Mouse (Mus musculus) MEL (cell line): Measurements from ENCODE around the gene Gm9903. TPM values are rescaled to one million over a fixed set of nuclear protein-coding genes. Genes with fewer than 3 reads are reported as not detected.

Experiments
- DNase-seq: peaks from one replicate; pipeline ENCODE4 v3.0.0; 2011; ENCODE audit warnings: low read depth, low spot score
- H3K27ac ChIP-seq: 2 replicates; pipeline ENCODE4 v1.5.1; 2012; ENCODE audit warnings: low read depth, mild to moderate bottlenecking, control low read depth, low read length, moderate library complexity; ENCODE audit not compliant: control insufficient read depth
- H3K27me3 ChIP-seq, 2 experiments: fragments of 150-350 bp in 1 of 2; sonication (generic) in 1 of 2; 2 replicates each; pipeline ENCODE4 v1.6.1; 2012; ENCODE audit warnings: low read length in 2 of 2, mild to moderate bottlenecking in 2 of 2, improper control_type of control experiment in 1 of 2, moderate library complexity in 1 of 2; ENCODE audit not compliant: insufficient read depth in 2 of 2, control insufficient read depth in 1 of 2
- H3K36me3 ChIP-seq, 2 experiments: 2 replicates each; pipeline ENCODE4 v1.6.1; 2012 to 2014; ENCODE audit warnings: low read length in 2 of 2, improper control_type of control experiment in 1 of 2, inconsistent platforms in 1 of 2, mild to moderate bottlenecking in 1 of 2; ENCODE audit not compliant: insufficient read depth in 2 of 2, control insufficient read depth in 1 of 2
- H3K4me1 ChIP-seq, 2 experiments: fragments of 150-350 bp in 1 of 2; sonication (generic) in 1 of 2; 2 replicates each; pipeline ENCODE4 v1.6.1; 2012; ENCODE audit warnings: low read length in 2 of 2, improper control_type of control experiment in 1 of 2, mild to moderate bottlenecking in 1 of 2; ENCODE audit not compliant: insufficient read depth in 2 of 2, control insufficient read depth in 1 of 2
- H3K4me3 ChIP-seq, 2 experiments: fragments of 150-350 bp in 1 of 2; sonication (generic) in 1 of 2; 2 replicates each; pipeline ENCODE4 v1.5.1; 2012; ENCODE audit warnings: low read depth in 2 of 2, low read length in 2 of 2, mild to moderate bottlenecking in 2 of 2, moderate library complexity in 2 of 2, control low read depth in 1 of 2, improper control_type of control experiment in 1 of 2; ENCODE audit not compliant: control insufficient read depth in 1 of 2, insufficient read depth in 1 of 2
- H3K79me2 ChIP-seq: 2 replicates; pipeline ENCODE4 v1.6.1; 2012; ENCODE audit warnings: mild to moderate bottlenecking, low read length, moderate library complexity; ENCODE audit not compliant: control insufficient read depth, poor library complexity, insufficient read depth
- H3K9ac ChIP-seq: 2 replicates; pipeline ENCODE4 v1.6.1; 2012; ENCODE audit warnings: low read depth, mild to moderate bottlenecking, control low read depth, low read length, moderate library complexity; ENCODE audit not compliant: control insufficient read depth, poor library complexity, severe bottlenecking
- H3K9me3 ChIP-seq: fragments of 150-350 bp; sonication (generic); replicated peaks from 2 replicates; pipeline ENCODE4 v1.6.1; 2012; ENCODE audit warnings: mild to moderate bottlenecking, low read length, improper control_type of control experiment, moderate library complexity; ENCODE audit not compliant: insufficient read depth
- BHLHE40 ChIP-seq: IDR thresholded peaks from 2 replicates; pipeline ENCODE4 v1.6.1; 2012; ENCODE audit warnings: low read depth, mild to moderate bottlenecking, inconsistent platforms, low read length, improper control_type of control experiment, borderline replicate concordance
- CHD1 ChIP-seq: IDR thresholded peaks from 2 replicates; pipeline ENCODE4 v1.6.1; 2012; ENCODE audit warnings: low read depth, mild to moderate bottlenecking, inconsistent platforms, low read length, improper control_type of control experiment
- CTCF ChIP-seq, 3 experiments: IDR thresholded peaks in 2 of 3; conservative IDR thresholded peaks in 1 of 3; 2 replicates each; pipeline ENCODE4 v1.5.1; 2011 to 2012; ENCODE audit warnings: low read length in 3 of 3, low read depth in 2 of 3, mild to moderate bottlenecking in 2 of 3, improper control_type of control experiment in 1 of 3, inconsistent platforms in 1 of 3, mixed read lengths in 1 of 3, moderate library complexity in 1 of 3; ENCODE audit not compliant: control insufficient read depth in 1 of 3, insufficient read depth in 1 of 3, poor library complexity in 1 of 3, severe bottlenecking in 1 of 3
- E2F4 ChIP-seq: IDR thresholded peaks from 2 replicates; pipeline ENCODE4 v1.6.1; 2011; ENCODE audit warnings: low read depth, low read length, improper control_type of control experiment, borderline replicate concordance
- ELF1 ChIP-seq: IDR thresholded peaks from 2 replicates; pipeline ENCODE4 v1.6.1; 2014; ENCODE audit warnings: low read depth, mild to moderate bottlenecking, inconsistent platforms, low read length, improper control_type of control experiment, moderate library complexity
- GATA1 ChIP-seq: IDR thresholded peaks from 2 replicates; pipeline ENCODE4 v1.6.1; 2011; ENCODE audit warnings: low read depth, low read length, improper control_type of control experiment
- HCFC1 ChIP-seq: IDR thresholded peaks from 2 replicates; pipeline ENCODE4 v1.6.1; 2012; ENCODE audit warnings: low read depth, mild to moderate bottlenecking, inconsistent platforms, low read length, improper control_type of control experiment, moderate library complexity
- JUND ChIP-seq: IDR thresholded peaks from 2 replicates; pipeline ENCODE4 v1.6.1; 2011; ENCODE audit warnings: low read depth, mild to moderate bottlenecking, improper control_type of control experiment, low read length
- MAFK ChIP-seq: IDR thresholded peaks from 2 replicates; pipeline ENCODE4 v1.6.1; 2011; ENCODE audit warnings: low read depth, mild to moderate bottlenecking, low read length, improper control_type of control experiment, borderline replicate concordance
- MAX ChIP-seq: IDR thresholded peaks from 2 replicates; pipeline ENCODE4 v1.6.1; 2011; ENCODE audit warnings: low read length, improper control_type of control experiment
- MAZ ChIP-seq: IDR thresholded peaks from 2 replicates; pipeline ENCODE4 v1.6.1; 2012; ENCODE audit warnings: low read depth, mild to moderate bottlenecking, inconsistent platforms, low read length, improper control_type of control experiment
- MXI1 ChIP-seq: IDR thresholded peaks from 2 replicates; pipeline ENCODE4 v1.6.1; 2011; ENCODE audit warnings: mild to moderate bottlenecking, low read depth, low read length, improper control_type of control experiment
- MYB ChIP-seq: IDR thresholded peaks from 2 replicates; pipeline ENCODE4 v1.6.1; 2011; ENCODE audit warnings: mild to moderate bottlenecking, low read depth, low read length, improper control_type of control experiment
- MYC ChIP-seq: IDR thresholded peaks from 2 replicates; pipeline ENCODE4 v1.6.1; 2011; ENCODE audit warnings: low read depth, mild to moderate bottlenecking, low read length, improper control_type of control experiment, moderate library complexity
- NELFE ChIP-seq: IDR thresholded peaks from 2 replicates; pipeline ENCODE4 v1.6.1; 2011; ENCODE audit warnings: low read depth, low read length, improper control_type of control experiment
- NRF1 ChIP-seq: IDR thresholded peaks from 2 replicates; pipeline ENCODE4 v1.6.1; 2014; ENCODE audit warnings: low read depth, mild to moderate bottlenecking, inconsistent platforms, low read length, improper control_type of control experiment, moderate library complexity; ENCODE audit not compliant: poor library complexity, insufficient read depth, severe bottlenecking
- POLR2A ChIP-seq, 2 experiments: IDR thresholded peaks; 2 replicates each; pipeline ENCODE4 v1.6.1; 2011 to 2012; ENCODE audit warnings: low read length in 2 of 2, mild to moderate bottlenecking in 2 of 2, control low read depth in 1 of 2, improper control_type of control experiment in 1 of 2, low read depth in 1 of 2, moderate library complexity in 1 of 2; ENCODE audit not compliant: control insufficient read depth in 1 of 2, insufficient read depth in 1 of 2, poor library complexity in 1 of 2
- POLR2AphosphoS5 ChIP-seq: IDR thresholded peaks from 2 replicates; pipeline ENCODE4 v1.6.1; 2012; ENCODE audit warnings: low read depth, borderline replicate concordance, mild to moderate bottlenecking, inconsistent platforms, low read length, moderate library complexity, mixed read lengths
- RAD21 ChIP-seq: IDR thresholded peaks from 2 replicates; pipeline ENCODE4 v1.6.1; 2011; ENCODE audit warnings: mild to moderate bottlenecking, low read depth, low read length, improper control_type of control experiment
- SIN3A ChIP-seq: IDR thresholded peaks from 2 replicates; pipeline ENCODE4 v1.6.1; 2012; ENCODE audit warnings: low read length, improper control_type of control experiment, inconsistent platforms
- SMC3 ChIP-seq: IDR thresholded peaks from 2 replicates; pipeline ENCODE4 v1.6.1; 2011; ENCODE audit warnings: low read depth, low read length, improper control_type of control experiment
- UBTF ChIP-seq: IDR thresholded peaks from 2 replicates; pipeline ENCODE4 v1.6.1; 2012; ENCODE audit warnings: low read depth, mild to moderate bottlenecking, inconsistent platforms, low read length, improper control_type of control experiment, moderate library complexity, borderline replicate concordance; ENCODE audit not compliant: insufficient read depth
- USF1 ChIP-seq: IDR thresholded peaks from 2 replicates; pipeline ENCODE4 v1.6.1; 2014; ENCODE audit warnings: low read depth, mild to moderate bottlenecking, inconsistent platforms, low read length, improper control_type of control experiment, moderate library complexity
- USF2 ChIP-seq, 2 experiments: IDR thresholded peaks; 2 replicates each; pipeline ENCODE4 v1.6.1; 2011 to 2012; ENCODE audit warnings: improper control_type of control experiment in 2 of 2, low read length in 2 of 2, borderline replicate concordance in 1 of 2, inconsistent platforms in 1 of 2, low read depth in 1 of 2, mild to moderate bottlenecking in 1 of 2; ENCODE audit not compliant: insufficient read depth in 1 of 2
- ZC3H11A ChIP-seq: IDR thresholded peaks from 2 replicates; pipeline ENCODE4 v1.6.1; 2012; ENCODE audit warnings: low read depth, mild to moderate bottlenecking, inconsistent platforms, low read length, improper control_type of control experiment
- ZKSCAN1 ChIP-seq: IDR thresholded peaks from 2 replicates; pipeline ENCODE4 v1.6.1; 2012; ENCODE audit warnings: low read depth, mild to moderate bottlenecking, inconsistent platforms, low read length, improper control_type of control experiment, moderate library complexity
- ZMIZ1 ChIP-seq: IDR thresholded peaks from 2 replicates; pipeline ENCODE4 v1.6.1; 2012; ENCODE audit warnings: low read depth, mild to moderate bottlenecking, inconsistent platforms, low read length, improper control_type of control experiment, moderate library complexity
- ZNF384 ChIP-seq: IDR thresholded peaks from 2 replicates; pipeline ENCODE4 v1.6.1; 2012; ENCODE audit warnings: low read depth, mild to moderate bottlenecking, inconsistent platforms, low read length, improper control_type of control experiment
- polyA plus RNA-seq, 2 experiments: library from polyadenylated mRNA; stranded (reverse) in 1 of 2; unstranded in 1 of 2; fragments of >175 nt in 1 of 2; fragments of >200 nt in 1 of 2; gene quantifications; 2 replicates each; pipeline versions ENCODE4 v1.2.1 to v1.2.4; 2012; ENCODE audit warnings: low replicate concordance in 2 of 2, low read depth in 1 of 2; ENCODE audit not compliant: insufficient read length in 2 of 2, insufficient read depth in 1 of 2, missing spikeins in 1 of 2
- total RNA-seq: library from RNA; depleted of rRNA; stranded (reverse); fragments of 300-350 nt; gene quantifications from 2 replicates; pipeline ENCODE4 v1.2.3, GENCODE M21; 2012

The Gm9903 gene
- total and polyA plus RNA-seq, 3 experiments, result 0.19 to 0.36 TPM; not detected in 1

DNA sequence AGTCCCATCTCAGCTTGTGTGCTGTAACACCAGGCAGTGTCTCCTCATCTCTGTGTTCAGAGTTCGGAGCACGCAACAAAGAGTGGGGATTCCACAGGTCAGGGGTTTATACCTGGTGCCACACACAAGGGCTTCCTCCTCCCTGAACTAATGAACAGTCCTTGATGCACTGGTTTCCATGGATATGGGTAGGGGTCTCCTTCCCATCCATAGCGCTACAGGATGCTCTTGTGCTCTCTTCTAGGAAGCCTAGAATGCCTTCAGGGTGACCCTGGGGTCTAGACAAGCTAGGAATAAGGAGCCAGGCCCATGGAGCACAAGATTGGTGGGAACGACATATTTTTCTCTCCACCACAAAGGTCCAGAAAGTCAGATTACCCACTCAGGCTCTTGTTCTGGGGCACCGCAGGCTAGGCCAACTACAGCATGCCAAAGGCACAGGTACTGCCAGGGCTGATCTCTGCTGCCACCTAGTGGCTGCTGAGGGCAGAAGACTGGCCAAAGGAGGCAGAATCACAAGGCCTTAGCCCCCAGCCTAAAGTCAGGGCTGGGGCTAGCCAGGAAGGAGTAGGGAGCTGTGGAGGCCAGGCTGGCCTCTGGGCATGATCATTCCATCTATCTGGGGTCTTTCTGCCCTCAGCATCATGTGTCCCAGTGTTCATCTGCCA is 40.4 kb upstream of the Gm9903 start:
- Histone ChIP-seq H3K27ac (no peak overlapping the region), H3K9ac (no peak overlapping the region)
- TF ChIP-seq HCFC1 (no peak), GATA1 (no peak), ZC3H11A (peak; percentile 91), MYB (no peak), USF2 (IDR thresholded peaks at IDR 0.05; ENCODE audit: borderline replicate concordance in 1 of 2, insufficient read depth in 1 of 2, low read depth in 1 of 2, low read length in 2 of 2) (no peak), UBTF (no peak), E2F4 (no peak), ZMIZ1 (no peak), CTCF (IDR thresholded peaks at IDR 0.05 in 2 of 3, conservative IDR thresholded peaks at IDR 0.05 in 1 of 3; ENCODE audit: control insufficient read depth in 1 of 3, insufficient read depth in 1 of 3, low read depth in 2 of 3, low read length in 3 of 3, poor library complexity in 1 of 3, severe bottlenecking in 1 of 3) (peak; percentile 96 to 99 (median 99)), SMC3 (peak; percentile 92), MXI1 (no peak), NRF1 (no peak), SIN3A (no peak), ZKSCAN1 (no peak), USF1 (no peak), ELF1 (no peak), MYC (no peak), MAZ (no peak), ZNF384 (no peak), MAX (no peak), JUND (no peak), NELFE (no peak), CHD1 (no peak), BHLHE40 (peak; percentile 36; the same call in 1 of the 2 replicates), POLR2A (IDR thresholded peaks at IDR 0.05; ENCODE audit: control insufficient read depth in 1 of 2, insufficient read depth in 1 of 2, low read depth in 1 of 2, low read length in 2 of 2, poor library complexity in 1 of 2) (no peak), POLR2AphosphoS5 (no peak), RAD21 (peak; percentile 93), MAFK (no peak)
- TF ChIP-seq, all 39 proteins: peak for 5
- H3K79me2 ChIP-seq, result no peaks in the 10 kb centered on the region
- H3K27me3 ChIP-seq, result no peaks in the 10 kb centered on the region
- H3K4me1 ChIP-seq, result no peaks in the 10 kb centered on the region
- H3K36me3 ChIP-seq, result no peaks in the 10 kb centered on the region
- no peak overlapping the region for H3K4me3 ChIP-seq
- H3K9me3 ChIP-seq, result no peaks in the 10 kb centered on the region
- peak; percentile 84 for DNase-seq
